Mouse (Mus musculus): Measurements from ENCODE around the gene Scrn1.

Scrn1 gene

GRCm38 (mm10) chr6:54565665-54566545 is at the start of gene Scrn1:
TSS of gene Scrn1 (minus strand) at chr6:54566489.
- DNase-seq (ENCODE audit: low read depth): no peak

GRCm38 (mm10) chr6:54606241-54606640 is 40.0 kb upstream of the Scrn1 start:
- no peak for DNase-seq (ENCODE audit: low read depth)

GRCm38 (mm10) chr6:54604001-54604715 is 37.9 kb upstream of the Scrn1 start:
- no peak for DNase-seq (ENCODE audit: low read depth)

GRCm38 (mm10) chr6:54602891-54603290 is 36.6 kb upstream of the Scrn1 start:
- DNase-seq (ENCODE audit: low read depth): no peak

GRCm38 (mm10) chr6:54600681-54601347 is 34.5 kb upstream of the Scrn1 start:
- no peak for DNase-seq (ENCODE audit: low read depth)

- no peak for DNase-seq (ENCODE audit: low read depth)
Measured at GRCm38 (mm10) chr6:54597711-54598110, 31.4 kb upstream of the Scrn1 start.

GRCm38 (mm10) chr6:54597208-54597607 is 30.9 kb upstream of the Scrn1 start, which contains the start of gene Fkbp14:
TSS of gene Fkbp14 (minus strand) at chr6:54597308.
- DNase-seq (ENCODE audit: low read depth): no peak

GRCm38 (mm10) chr6:54595330-54595878 is 29.1 kb upstream of the Scrn1 start:
- no peak for DNase-seq (ENCODE audit: low read depth)

GRCm38 (mm10) chr6:54594469-54595329 is 28.4 kb upstream of the Scrn1 start, which contains the start of gene Plekha8:
TSS of gene Plekha8 (plus strand) at chr6:54595111.
- DNase-seq (ENCODE audit: low read depth): peak; percentile 75

GRCm38 (mm10) chr6:54593766-54594468 is 27.6 kb upstream of the Scrn1 start:
- DNase-seq (ENCODE audit: low read depth): no peak

- DNase-seq (ENCODE audit: low read depth): peak; percentile 85
Measured at GRCm38 (mm10) chr6:54592938-54593535, 26.7 kb upstream of the Scrn1 start.

GRCm38 (mm10) chr6:54591778-54592177 is 25.5 kb upstream of the Scrn1 start:
- no peak for DNase-seq (ENCODE audit: low read depth)

GRCm38 (mm10) chr6:54590691-54591090 is 24.4 kb upstream of the Scrn1 start:
- DNase-seq (ENCODE audit: low read depth): no peak

- no peak for DNase-seq (ENCODE audit: low read depth)
Measured at GRCm38 (mm10) chr6:54588212-54588611, 21.9 kb upstream of the Scrn1 start.

GRCm38 (mm10) chr6:54587683-54588082 is 21.4 kb upstream of the Scrn1 start:
- DNase-seq (ENCODE audit: low read depth): no peak

- DNase-seq (ENCODE audit: low read depth): no peak
Measured at GRCm38 (mm10) chr6:54586911-54587310, 20.6 kb upstream of the Scrn1 start.

- DNase-seq (ENCODE audit: low read depth): peak; percentile 46
Measured at GRCm38 (mm10) chr6:54586175-54586574, 19.9 kb upstream of the Scrn1 start.

GRCm38 (mm10) chr6:54573218-54573955 is 7.1 kb upstream of the Scrn1 start:
- no peak for DNase-seq (ENCODE audit: low read depth)

- no peak for DNase-seq (ENCODE audit: low read depth)
Measured at GRCm38 (mm10) chr6:54569776-54570175, 3.5 kb upstream of the Scrn1 start.
